Mouse (Mus musculus) midbrain, embryonic 13.5 days (tissue): ENCODE results near the gene Mark3. TPM values are rescaled to one million over a fixed set of nuclear protein-coding genes. Genes with fewer than 3 reads are reported as not detected.

Source experiments
- ATAC-seq: fragments of 200-750 bp; cut with Nextera tagmentation; 2 replicates; pipeline ENCODE4 v1.8.0; 2017; ENCODE audit warnings: mild to moderate bottlenecking, moderate TSS enrichment, moderate library complexity
- H3K27ac ChIP-seq: fragments of 300-500 bp; sonication (generic); 2 replicates; pipeline ENCODE4 v1.5.1; 2015; ENCODE audit warnings: inconsistent platforms, mild to moderate bottlenecking, moderate library complexity
- H3K27me3 ChIP-seq: fragments of 300-500 bp; sonication (generic); 2 replicates; pipeline ENCODE4 v1.6.1; 2015; ENCODE audit warnings: mild to moderate bottlenecking, inconsistent platforms
- H3K36me3 ChIP-seq: fragments of 300-500 bp; sonication (generic); 2 replicates; pipeline ENCODE4 v1.6.1; 2015; ENCODE audit warnings: mild to moderate bottlenecking, inconsistent platforms
- H3K4me1 ChIP-seq: fragments of 300-500 bp; sonication (generic); replicated peaks from 2 replicates; pipeline ENCODE4 v1.6.1; 2015; ENCODE audit warnings: inconsistent platforms
- H3K4me2 ChIP-seq: fragments of 300-500 bp; sonication (generic); replicated peaks from 2 replicates; pipeline ENCODE4 v1.6.1; 2015; ENCODE audit warnings: moderate library complexity, mild to moderate bottlenecking, inconsistent platforms
- H3K4me3 ChIP-seq: fragments of 300-500 bp; sonication (generic); replicated peaks from 2 replicates; pipeline ENCODE4 v1.5.1; 2015; ENCODE audit warnings: mild to moderate bottlenecking, inconsistent platforms
- H3K9ac ChIP-seq: fragments of 300-500 bp; sonication (generic); replicated peaks from 2 replicates; pipeline ENCODE4 v1.6.1; 2015; ENCODE audit warnings: mild to moderate bottlenecking, inconsistent platforms
- H3K9me3 ChIP-seq: fragments of 300-500 bp; sonication (generic); 2 replicates; pipeline ENCODE4 v1.6.1; 2016; ENCODE audit warnings: mild to moderate bottlenecking, inconsistent platforms
- WGBS: fragments of 180-500 bp; shearing (Covaris S2); methylation state at CpG from one replicate; pipeline ENCODE4 v1.1.7; 2015; 5-methylcytosine and 5-hydroxymethylcytosine counted together
- polyA plus RNA-seq: library from polyadenylated mRNA; unstranded; fragments of >200 nt; fragmentation: Nextera tagmentation; extraction: Ambion mirVana; gene quantifications from 2 replicates; pipeline ENCODE4 v1.2.1, GENCODE M21; 2015

Mark3 gene
- polyA plus RNA-seq, 1 experiment from 2014 or later, result 57.2 TPM

DNA sequence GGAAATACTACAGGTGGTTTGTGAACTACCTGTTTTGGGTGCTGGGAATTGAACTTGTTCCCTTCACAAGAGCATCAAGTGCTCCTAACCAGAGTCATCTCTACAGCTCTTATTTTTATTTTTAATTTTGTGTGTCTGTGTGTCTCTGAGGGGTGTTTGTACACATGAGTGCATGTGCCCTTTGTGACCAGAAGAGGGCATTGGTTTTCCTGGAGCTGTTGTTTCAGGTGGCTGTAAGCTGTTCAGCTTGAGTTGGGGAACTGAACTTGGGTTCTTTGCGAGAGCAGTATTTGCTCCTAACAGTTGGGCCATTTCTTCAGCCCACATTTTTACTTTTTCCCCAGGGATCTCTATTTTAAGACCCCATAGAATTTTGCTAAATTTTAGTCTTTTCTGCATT is 23.0 kb downstream of the Mark3 start:
- peaks cover 73% of the 10 kb centered on the region for H3K36me3 ChIP-seq
- 100% methylated on average over 1 of the region's 1 CpGs for WGBS

DNA sequence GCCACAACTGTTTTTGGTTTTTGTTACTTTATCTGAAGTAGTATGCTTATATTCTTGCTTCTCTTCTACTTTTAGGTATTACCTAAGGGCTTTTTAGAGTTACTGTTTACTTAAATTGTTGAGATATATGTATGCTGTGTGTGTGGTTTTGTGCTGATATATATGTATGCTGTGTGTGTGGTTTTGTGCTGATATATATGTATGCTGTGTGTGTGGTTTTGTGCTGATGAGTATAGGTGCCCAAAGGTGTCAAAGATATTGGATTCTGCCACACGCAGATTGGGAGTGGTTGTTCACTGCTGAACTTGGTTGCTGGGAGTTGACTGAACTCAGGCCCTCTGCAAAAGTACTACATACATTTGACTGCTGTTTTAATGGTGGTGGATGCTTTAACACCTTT is 24.6 kb downstream of the Mark3 start:
- 100% methylated on average over 1 of the region's 1 CpGs for WGBS
- peaks cover 68% of the 10 kb centered on the region for H3K36me3 ChIP-seq
- no peak overlapping the region for H3K4me3 ChIP-seq
- ATAC-seq, result no peak
- H3K27ac ChIP-seq, result no peak overlapping the region
- H3K9me3 ChIP-seq, result no peaks in the 10 kb centered on the region
- no peak overlapping the region for H3K9ac ChIP-seq
- H3K4me1 ChIP-seq, result no peaks in the 10 kb centered on the region
- no peaks in the 10 kb centered on the region for H3K27me3 ChIP-seq
- no peak overlapping the region for H3K4me2 ChIP-seq

More for the DNA sequence above, 23.0 kb downstream of the Mark3 start:
- H3K9ac ChIP-seq, result no peak overlapping the region
- no peak for ATAC-seq
- no peaks in the 10 kb centered on the region for H3K4me1 ChIP-seq
- no peaks in the 10 kb centered on the region for H3K27me3 ChIP-seq
- H3K4me3 ChIP-seq, result no peak overlapping the region
- no peaks in the 10 kb centered on the region for H3K9me3 ChIP-seq
- no peak overlapping the region for H3K27ac ChIP-seq
- H3K4me2 ChIP-seq, result no peak overlapping the region

- Histone ChIP-seq H3K4me3 (no peak overlapping the region), H3K27me3 (no peaks in the 10 kb centered on the region), H3K9ac (no peak overlapping the region), H3K4me1 (no peaks in the 10 kb centered on the region), H3K4me2 (no peak overlapping the region), H3K9me3 (no peaks in the 10 kb centered on the region), H3K27ac (no peak overlapping the region), H3K36me3 (peaks cover 66% of the 10 kb centered on the region)
- ATAC-seq, result no peak
- 93% methylated on average over 5 of the region's 5 CpGs for WGBS
These were observed 25.3 kb downstream of the Mark3 start for GRCm38 (mm10) chr12:111599640-111600039.

GRCm38 (mm10) chr12:111603871-111604270 is 29.5 kb downstream of the Mark3 start:
- Histone ChIP-seq H3K4me1 (0 out of 2 replicates have a peak, but pooled peaks cover 4% of the 10 kb centered on the region), H3K9ac (no peak overlapping the region), H3K27me3 (no peaks in the 10 kb centered on the region), H3K4me3 (no peak overlapping the region), H3K27ac (no peak overlapping the region), H3K4me2 (no peak overlapping the region), H3K36me3 (peaks cover 49% of the 10 kb centered on the region), H3K9me3 (no peaks in the 10 kb centered on the region)
- WGBS, result 96% methylated on average over 3 of the region's 3 CpGs
- ATAC-seq, result no peak

DNA sequence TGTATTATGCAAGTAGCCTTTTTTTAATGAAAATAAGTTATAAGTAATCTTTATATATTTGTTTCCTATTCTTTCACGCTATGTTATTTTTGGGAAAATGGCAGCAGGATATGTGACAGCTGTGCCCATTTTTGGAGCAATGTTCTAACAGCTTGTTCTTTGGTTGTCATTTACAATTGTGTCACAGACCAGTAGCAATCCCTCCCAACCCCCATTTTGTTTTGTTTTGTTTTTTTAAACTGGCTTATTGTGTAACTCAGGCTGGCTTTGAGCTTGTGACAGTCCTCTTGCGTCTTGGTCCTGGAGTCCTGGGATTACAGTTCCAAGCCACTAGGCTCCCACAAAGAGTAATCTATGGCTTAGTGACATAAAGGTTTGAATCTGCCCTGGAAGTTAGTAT is 31.3 kb downstream of the Mark3 start:
- no peak overlapping the region for H3K27ac ChIP-seq
- H3K4me2 ChIP-seq, result no peak overlapping the region
- 0 out of 2 replicates have a peak, but pooled peaks cover 4% of the 10 kb centered on the region for H3K4me1 ChIP-seq
- no peak overlapping the region for H3K4me3 ChIP-seq
- WGBS, result 86% methylated on average over 2 of the region's 2 CpGs
- ATAC-seq, result no peak
- no peak overlapping the region for H3K9ac ChIP-seq
- peaks cover 43% of the 10 kb centered on the region for H3K36me3 ChIP-seq
- no peaks in the 10 kb centered on the region for H3K9me3 ChIP-seq
- H3K27me3 ChIP-seq, result no peaks in the 10 kb centered on the region

DNA sequence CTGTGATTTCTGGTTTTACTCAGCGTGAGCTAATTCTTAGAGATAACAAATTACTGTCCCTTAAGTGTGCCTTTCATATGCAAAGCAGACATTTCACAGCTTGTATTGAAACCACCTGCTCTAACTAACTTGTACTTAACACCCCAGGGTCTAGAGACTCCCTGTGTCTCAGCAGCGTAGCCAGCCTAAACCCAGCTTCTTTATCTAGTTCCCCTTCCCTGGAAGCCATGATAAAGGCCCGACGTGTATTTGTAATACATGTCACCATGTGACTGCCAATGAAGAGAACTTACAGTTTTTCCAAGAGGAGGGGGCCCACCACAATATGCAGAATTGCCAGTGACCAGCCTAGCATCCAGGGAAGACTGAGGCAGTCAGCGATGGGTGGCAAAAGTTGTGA is 33.7 kb downstream of the Mark3 start:
- Histone ChIP-seq H3K27ac (no peak overlapping the region), H3K4me1 (0 out of 2 replicates have a peak, but pooled peaks cover 4% of the 10 kb centered on the region), H3K9ac (no peak overlapping the region), H3K4me2 (no peak overlapping the region), H3K4me3 (no peak overlapping the region), H3K27me3 (no peaks in the 10 kb centered on the region), H3K36me3 (peaks cover 51% of the 10 kb centered on the region), H3K9me3 (no peaks in the 10 kb centered on the region)
- 51% methylated on average over 5 of the region's 5 CpGs for WGBS
- no peak for ATAC-seq

- no peak for ATAC-seq
These were observed 40.3 kb downstream of the Mark3 start for GRCm38 (mm10) chr12:111614475-111615141.

GRCm38 (mm10) chr12:111618266-111618665 is 43.9 kb downstream of the Mark3 start:
- 92% methylated on average over 7 of the region's 7 CpGs for WGBS
- Histone ChIP-seq H3K27ac (no peak overlapping the region), H3K9me3 (no peaks in the 10 kb centered on the region), H3K4me2 (no peak overlapping the region), H3K36me3 (peaks cover 48% of the 10 kb centered on the region), H3K27me3 (no peaks in the 10 kb centered on the region), H3K9ac (no peak overlapping the region), H3K4me1 (no peaks in the 10 kb centered on the region), H3K4me3 (no peak overlapping the region)
- ATAC-seq, result no peak

More at GRCm38 (mm10) chr12:111614475-111615141, 40.3 kb downstream of the Mark3 start:
- 89% methylated on average over 5 of the region's 5 CpGs for WGBS
- Histone ChIP-seq H3K4me3 (no peak overlapping the region), H3K9ac (no peak overlapping the region), H3K4me2 (no peak overlapping the region), H3K9me3 (no peaks in the 10 kb centered on the region), H3K27me3 (no peaks in the 10 kb centered on the region), H3K36me3 (peaks cover 48% of the 10 kb centered on the region), H3K27ac (no peak overlapping the region), H3K4me1 (no peaks in the 10 kb centered on the region)

GRCm38 (mm10) chr12:111648061-111648645 is 73.8 kb downstream of the Mark3 start:
- Histone ChIP-seq H3K36me3 (peaks cover 86% of the 10 kb centered on the region), H3K27ac (no peak overlapping the region), H3K4me2 (no peak overlapping the region), H3K4me1 (no peaks in the 10 kb centered on the region), H3K9me3 (no peaks in the 10 kb centered on the region), H3K27me3 (no peaks in the 10 kb centered on the region), H3K9ac (no peak overlapping the region; the same call in 1 of the 2 replicates), H3K4me3 (no peak overlapping the region)
- WGBS, result 56% methylated on average over 6 of the region's 6 CpGs
- ATAC-seq, result peak; percentile 60

- H3K36me3 ChIP-seq, result peaks cover 76% of the 10 kb centered on the region
- no peak overlapping the region for H3K27ac ChIP-seq
- no peak overlapping the region for H3K4me2 ChIP-seq
- no peak overlapping the region for H3K4me3 ChIP-seq
- H3K4me1 ChIP-seq, result peaks cover 3% of the 10 kb centered on the region; the same call in 1 of the 2 replicates
- H3K27me3 ChIP-seq, result no peaks in the 10 kb centered on the region
- H3K9ac ChIP-seq, result no peak overlapping the region
- H3K9me3 ChIP-seq, result no peaks in the 10 kb centered on the region
- no peak for ATAC-seq
- 91% methylated on average over 3 of the region's 3 CpGs for WGBS
These were observed 78.6 kb downstream of the Mark3 start for GRCm38 (mm10) chr12:111652953-111653352.

DNA sequence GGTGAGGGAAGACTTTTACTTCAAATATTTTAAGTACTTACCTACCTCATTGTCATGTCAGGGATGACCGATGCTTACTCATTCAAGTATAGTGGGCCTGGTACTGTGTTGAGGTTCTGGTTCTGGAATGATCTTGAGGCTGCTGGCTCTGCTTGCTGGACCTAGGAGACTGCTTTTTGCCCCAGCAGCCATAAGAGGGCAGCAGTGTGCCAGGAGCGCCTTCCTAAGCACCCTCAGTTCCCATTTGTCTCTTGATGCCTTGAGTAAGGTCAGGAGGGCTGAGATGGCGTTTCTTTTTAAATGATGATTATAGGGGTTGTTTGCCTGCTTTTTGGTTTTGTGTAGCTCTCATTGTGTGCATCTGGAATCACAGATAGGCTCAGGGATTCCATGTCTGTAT is 79.1 kb downstream of the Mark3 start:
- 29% methylated on average over 3 of the region's 3 CpGs for WGBS
- no peak for ATAC-seq
- Histone ChIP-seq H3K4me1 (peaks cover 3% of the 10 kb centered on the region; the same call in 1 of the 2 replicates), H3K27me3 (no peaks in the 10 kb centered on the region), H3K27ac (no peak overlapping the region), H3K4me3 (no peak overlapping the region), H3K9ac (no peak overlapping the region), H3K9me3 (no peaks in the 10 kb centered on the region), H3K4me2 (no peak overlapping the region), H3K36me3 (peaks cover 71% of the 10 kb centered on the region)

DNA sequence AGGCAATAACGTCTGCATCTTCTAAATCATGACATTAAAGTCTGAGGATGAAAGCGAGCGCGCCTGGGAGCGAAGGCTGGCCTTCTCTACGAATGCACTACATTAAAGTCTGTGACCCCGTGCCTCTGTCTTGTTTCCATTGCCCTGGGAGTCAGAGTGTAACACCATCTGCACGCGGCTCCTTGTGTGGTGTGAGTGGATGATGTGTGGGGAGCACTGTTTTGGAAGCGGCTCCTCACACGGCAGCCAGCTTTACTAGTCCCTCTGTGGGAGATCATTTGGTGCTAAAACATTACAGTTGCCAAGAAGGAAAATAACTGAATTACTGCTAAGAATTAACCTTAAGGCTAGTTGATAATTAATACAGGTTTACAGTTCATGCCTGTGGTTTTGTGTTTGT is 81.4 kb downstream of the Mark3 start:
- H3K27ac ChIP-seq, result no peak overlapping the region
- peaks cover 3% of the 10 kb centered on the region; the same call in 1 of the 2 replicates for H3K4me1 ChIP-seq
- no peak for ATAC-seq

More for the DNA sequence above, 81.4 kb downstream of the Mark3 start:
- Histone ChIP-seq H3K9ac (no peak overlapping the region), H3K4me2 (no peak overlapping the region), H3K36me3 (peaks cover 61% of the 10 kb centered on the region), H3K4me3 (no peak overlapping the region), H3K27me3 (no peaks in the 10 kb centered on the region), H3K9me3 (no peaks in the 10 kb centered on the region)
- WGBS, result 96% methylated on average over 11 of the region's 11 CpGs
